Mouse (Mus musculus): ENCODE results near the gene Gm20696. TPM values are rescaled to one million over a fixed set of nuclear protein-coding genes. Genes with fewer than 3 reads are reported as not detected.

Gene Gm20696
- polyA plus RNA-seq, 1 experiment: 5.7 TPM

GRCm38 (mm10) chr6:99402370-99402769, 264.2 kb downstream of the Gm20696 start:
- 73% methylated on average over 3 of the region's 3 CpGs for WGBS
- TF ChIP-seq POLR2A (IDR thresholded peaks at IDR 0.05; ENCODE audit: borderline replicate concordance, control insufficient read depth, low read depth, low read length): no peak
- TF ChIP-seq CTCF (IDR thresholded peaks at IDR 0.05; ENCODE audit: control insufficient read depth, insufficient read depth, low read length): no peak
- Histone ChIP-seq H3K27ac (ENCODE audit: control insufficient read depth, insufficient read depth, low read depth, low read length, poor library complexity) (no peak overlapping the region), H3K4me1 (ENCODE audit: control insufficient read depth, insufficient read depth, low read length) (peaks cover 8% of the 10 kb centered on the region), H3K4me3 (replicated peaks; ENCODE audit: control insufficient read depth, low read depth, low read length) (no peak overlapping the region)

- Histone ChIP-seq H3K27ac (ENCODE audit: control insufficient read depth, insufficient read depth, low read depth, low read length, poor library complexity) (no peak overlapping the region), H3K4me3 (replicated peaks; ENCODE audit: control insufficient read depth, low read depth, low read length) (no peak overlapping the region), H3K4me1 (ENCODE audit: control insufficient read depth, insufficient read depth, low read length) (peaks cover 8% of the 10 kb centered on the region)
- TF ChIP-seq CTCF (IDR thresholded peaks at IDR 0.05; ENCODE audit: control insufficient read depth, insufficient read depth, low read length) (no peak), POLR2A (IDR thresholded peaks at IDR 0.05; ENCODE audit: borderline replicate concordance, control insufficient read depth, low read depth, low read length) (no peak)
- 49% methylated on average over 6 of the region's 6 CpGs for WGBS
These were observed 264.8 kb downstream of the Gm20696 start for GRCm38 (mm10) chr6:99401801-99402200.

- H3K4me1 ChIP-seq (ENCODE audit: control insufficient read depth, insufficient read depth, low read length): peaks cover 8% of the 10 kb centered on the region
- H3K27ac ChIP-seq (ENCODE audit: control insufficient read depth, insufficient read depth, low read depth, low read length, poor library complexity): no peak overlapping the region
- 36% methylated on average over 2 of the region's 2 CpGs for WGBS
- no peak overlapping the region for H3K4me3 ChIP-seq (replicated peaks; ENCODE audit: control insufficient read depth, low read depth, low read length)
- TF ChIP-seq POLR2A (IDR thresholded peaks at IDR 0.05; ENCODE audit: borderline replicate concordance, control insufficient read depth, low read depth, low read length) (no peak), CTCF (IDR thresholded peaks at IDR 0.05; ENCODE audit: control insufficient read depth, insufficient read depth, low read length) (no peak)
These were observed 265.4 kb downstream of the Gm20696 start for GRCm38 (mm10) chr6:99401211-99401610.

GRCm38 (mm10) chr6:99395745-99396144, 270.9 kb downstream of the Gm20696 start:
- Histone ChIP-seq H3K4me3 (replicated peaks; ENCODE audit: control insufficient read depth, low read depth, low read length) (no peak overlapping the region), H3K27ac (ENCODE audit: control insufficient read depth, insufficient read depth, low read depth, low read length, poor library complexity) (no peak overlapping the region), H3K4me1 (ENCODE audit: control insufficient read depth, insufficient read depth, low read length) (peaks cover 4% of the 10 kb centered on the region)
- WGBS: 84% methylated on average over 12 of the region's 12 CpGs
- TF ChIP-seq POLR2A (IDR thresholded peaks at IDR 0.05; ENCODE audit: borderline replicate concordance, control insufficient read depth, low read depth, low read length): no peak
- TF ChIP-seq CTCF (IDR thresholded peaks at IDR 0.05; ENCODE audit: control insufficient read depth, insufficient read depth, low read length): no peak

GRCm38 (mm10) chr6:99394801-99395200, 271.8 kb downstream of the Gm20696 start:
- WGBS: 38% methylated on average over 5 of the region's 5 CpGs

GRCm38 (mm10) chr6:99392484-99392883, 274.1 kb downstream of the Gm20696 start:
- H3K4me1 ChIP-seq (ENCODE audit: control insufficient read depth, insufficient read depth, low read length): peaks cover 12% of the 10 kb centered on the region
- 52% methylated on average over 6 of the region's 6 CpGs for WGBS

More at GRCm38 (mm10) chr6:99394801-99395200, 271.8 kb downstream of the Gm20696 start:
- H3K27ac ChIP-seq (ENCODE audit: control insufficient read depth, insufficient read depth, low read depth, low read length, poor library complexity): no peak overlapping the region
- TF ChIP-seq POLR2A (IDR thresholded peaks at IDR 0.05; ENCODE audit: borderline replicate concordance, control insufficient read depth, low read depth, low read length) (no peak), CTCF (IDR thresholded peaks at IDR 0.05; ENCODE audit: control insufficient read depth, insufficient read depth, low read length) (no peak)
- H3K4me1 ChIP-seq (ENCODE audit: control insufficient read depth, insufficient read depth, low read length): peaks cover 6% of the 10 kb centered on the region
- H3K4me3 ChIP-seq (replicated peaks; ENCODE audit: control insufficient read depth, low read depth, low read length): no peak overlapping the region

GRCm38 (mm10) chr6:99388741-99389675, 277.6 kb downstream of the Gm20696 start:
- Histone ChIP-seq H3K4me3 (replicated peaks; ENCODE audit: control insufficient read depth, low read depth, low read length) (no peak overlapping the region), H3K27ac (ENCODE audit: control insufficient read depth, insufficient read depth, low read depth, low read length, poor library complexity) (peak overlapping the region; percentile 89), H3K4me1 (ENCODE audit: control insufficient read depth, insufficient read depth, low read length) (peaks cover 15% of the 10 kb centered on the region)
- WGBS: 4% methylated on average over 19 of the region's 19 CpGs
- TF ChIP-seq CTCF (IDR thresholded peaks at IDR 0.05; ENCODE audit: control insufficient read depth, insufficient read depth, low read length) (no peak), POLR2A (IDR thresholded peaks at IDR 0.05; ENCODE audit: borderline replicate concordance, control insufficient read depth, low read depth, low read length) (no peak)

More at GRCm38 (mm10) chr6:99392484-99392883, 274.1 kb downstream of the Gm20696 start:
- H3K4me3 ChIP-seq (replicated peaks; ENCODE audit: control insufficient read depth, low read depth, low read length): no peak overlapping the region
- TF ChIP-seq POLR2A (IDR thresholded peaks at IDR 0.05; ENCODE audit: borderline replicate concordance, control insufficient read depth, low read depth, low read length) (no peak), CTCF (IDR thresholded peaks at IDR 0.05; ENCODE audit: control insufficient read depth, insufficient read depth, low read length) (no peak)
- no peak overlapping the region for H3K27ac ChIP-seq (ENCODE audit: control insufficient read depth, insufficient read depth, low read depth, low read length, poor library complexity)

GRCm38 (mm10) chr6:99388023-99388422, 278.6 kb downstream of the Gm20696 start:
- 16% methylated on average over 5 of the region's 5 CpGs for WGBS
- H3K4me1 ChIP-seq (ENCODE audit: control insufficient read depth, insufficient read depth, low read length): peaks cover 15% of the 10 kb centered on the region
- H3K4me3 ChIP-seq (replicated peaks; ENCODE audit: control insufficient read depth, low read depth, low read length): no peak overlapping the region
- TF ChIP-seq POLR2A (IDR thresholded peaks at IDR 0.05; ENCODE audit: borderline replicate concordance, control insufficient read depth, low read depth, low read length) (no peak), CTCF (IDR thresholded peaks at IDR 0.05; ENCODE audit: control insufficient read depth, insufficient read depth, low read length) (no peak)
- peak overlapping the region; percentile 89 for H3K27ac ChIP-seq (ENCODE audit: control insufficient read depth, insufficient read depth, low read depth, low read length, poor library complexity)
